8 mouse cellular contexts compared by ENCODE assay signal in genomic region chr3:146939391-146940250, GRCm38 (mm10).
DNase-seq lines count a peak whose midpoint lies in the region; ATAC-seq and TF ChIP-seq lines count a peak whose summit lies in the region.

No protein-coding gene starts in this region.

- DNase-seq in kidney, adult 2 months, result no peak
- DNase-seq in R1 (ENCODE audit: low read depth, low spot score), result peak; percentile 54
- no peak for DNase-seq in layer of hippocampus, adult 9-11 months

- no peaks in the 10 kb centered on the region for H3K9me3 ChIP-seq in kidney, embryonic 15.5 days (replicated peaks)
- H3K9me3 ChIP-seq in embryonic facial prominence, embryonic 13.5 days, result no peaks in the 10 kb centered on the region
- H3K9me3 ChIP-seq in hindbrain, embryonic 16.5 days (ENCODE audit: control insufficient read depth, low read length), result no peaks in the 10 kb centered on the region
- no peaks in the 10 kb centered on the region for H3K9me3 ChIP-seq in neural tube, embryonic 12.5 days

- ATAC-seq in kidney, embryonic 15.5 days (replicated peaks; ENCODE audit: low FRiP score), result peak; percentile 66
- 0 out of 2 replicates have a peak, but pooled peaks have one; percentile 62 for ATAC-seq in embryonic facial prominence, embryonic 13.5 days (ENCODE audit: insufficient number of reproducible peaks, insufficient read depth, low FRiP score, low TSS enrichment, low read depth)
- ATAC-seq in hindbrain, embryonic 16.5 days, result peak; percentile 92
- ATAC-seq in neural tube, embryonic 12.5 days (ENCODE audit: low FRiP score, low read depth), result peak; percentile 92
- no peak for ATAC-seq in CD4-positive, CD25-positive, alpha-beta regulatory T cell, adult 4 months

- WGBS in kidney, embryonic 15.5 days, result 25% methylated on average over 21 of the region's 21 CpGs
- WGBS in kidney, adult 2 months, result 31% methylated on average over 21 of the region's 21 CpGs
- WGBS in embryonic facial prominence, embryonic 13.5 days, result 28% methylated on average over 21 of the region's 21 CpGs
- 22% methylated on average over 21 of the region's 21 CpGs for WGBS in hindbrain, embryonic 16.5 days
- 28% methylated on average over 21 of the region's 21 CpGs for WGBS in neural tube, embryonic 12.5 days

- no peak for TF ChIP-seq POLR2A in kidney, adult 2 months (IDR thresholded peaks at IDR 0.05; ENCODE audit: low read depth, low read length)

- H3K9ac ChIP-seq in kidney, embryonic 15.5 days, result no peak overlapping the region
- no peak overlapping the region for H3K9ac ChIP-seq in embryonic facial prominence, embryonic 13.5 days
- no peak overlapping the region; the same call in 1 of the 2 replicates for H3K9ac ChIP-seq in hindbrain, embryonic 16.5 days (ENCODE audit: low read depth, low read length)
- H3K9ac ChIP-seq in neural tube, embryonic 12.5 days, result no peak overlapping the region

- no peaks in the 10 kb centered on the region for H3K36me3 ChIP-seq in kidney, embryonic 15.5 days
- H3K36me3 ChIP-seq in kidney, adult 2 months (ENCODE audit: control insufficient read depth, insufficient read depth, low read length), result no peaks in the 10 kb centered on the region
- H3K36me3 ChIP-seq in embryonic facial prominence, embryonic 13.5 days, result no peaks in the 10 kb centered on the region
- H3K36me3 ChIP-seq in hindbrain, embryonic 16.5 days (ENCODE audit: control insufficient read depth, insufficient read depth, low read length), result peaks cover 10% of the 10 kb centered on the region
- peaks cover 7% of the 10 kb centered on the region; the same call in 1 of the 2 replicates for H3K36me3 ChIP-seq in neural tube, embryonic 12.5 days

- H3K27ac ChIP-seq in kidney, embryonic 15.5 days, result no peak overlapping the region
- H3K27ac ChIP-seq in kidney, adult 2 months (ENCODE audit: insufficient read depth, low read depth, low read length), result no peak overlapping the region
- no peak overlapping the region for H3K27ac ChIP-seq in embryonic facial prominence, embryonic 13.5 days
- H3K27ac ChIP-seq in hindbrain, embryonic 16.5 days (ENCODE audit: low read depth, low read length), result no peak overlapping the region
- H3K27ac ChIP-seq in neural tube, embryonic 12.5 days, result no peak overlapping the region

- TF ChIP-seq CTCF in kidney, adult 2 months (conservative IDR thresholded peaks at IDR 0.05; ENCODE audit: insufficient read depth, insufficient read length, low read depth, low read length), result no peak

- peak overlapping the region; percentile 46 for H3K4me2 ChIP-seq in kidney, embryonic 15.5 days
- peak overlapping the region; percentile 46 for H3K4me2 ChIP-seq in embryonic facial prominence, embryonic 13.5 days
- peak overlapping the region; percentile 40 for H3K4me2 ChIP-seq in hindbrain, embryonic 16.5 days (ENCODE audit: low read length)
- peak overlapping the region; percentile 42 for H3K4me2 ChIP-seq in neural tube, embryonic 12.5 days (replicated peaks)

- H3K4me3 ChIP-seq in kidney, embryonic 15.5 days (replicated peaks), result no peak overlapping the region; the same call in 1 of the 2 replicates
- no peak overlapping the region for H3K4me3 ChIP-seq in kidney, adult 2 months (ENCODE audit: insufficient read depth, low read depth, low read length)
- H3K4me3 ChIP-seq in embryonic facial prominence, embryonic 13.5 days, result no peak overlapping the region
- no peak overlapping the region for H3K4me3 ChIP-seq in hindbrain, embryonic 16.5 days (ENCODE audit: low read length)
- H3K4me3 ChIP-seq in neural tube, embryonic 12.5 days, result no peak overlapping the region

- no peaks in the 10 kb centered on the region for H3K4me1 ChIP-seq in kidney, embryonic 15.5 days
- H3K4me1 ChIP-seq in kidney, adult 2 months (ENCODE audit: control insufficient read depth, insufficient read depth, low read length), result no peaks in the 10 kb centered on the region
- H3K4me1 ChIP-seq in embryonic facial prominence, embryonic 13.5 days, result no peaks in the 10 kb centered on the region
- no peaks in the 10 kb centered on the region for H3K4me1 ChIP-seq in hindbrain, embryonic 16.5 days (ENCODE audit: control insufficient read depth, insufficient read depth, low read depth, low read length)
- H3K4me1 ChIP-seq in neural tube, embryonic 12.5 days, result no peaks in the 10 kb centered on the region

- H3K27me3 ChIP-seq in kidney, embryonic 15.5 days, result 0 out of 2 replicates have a peak, but pooled peaks cover 2% of the 10 kb centered on the region
- no peaks in the 10 kb centered on the region for H3K27me3 ChIP-seq in kidney, adult 2 months (replicated peaks; ENCODE audit: control insufficient read depth, insufficient read depth, low read length)
- H3K27me3 ChIP-seq in embryonic facial prominence, embryonic 13.5 days, result no peaks in the 10 kb centered on the region; the same call in 1 of the 2 replicates
- no peaks in the 10 kb centered on the region for H3K27me3 ChIP-seq in hindbrain, embryonic 16.5 days (replicated peaks; ENCODE audit: control insufficient read depth, insufficient read depth, low read length)
- H3K27me3 ChIP-seq in neural tube, embryonic 12.5 days (replicated peaks), result no peaks in the 10 kb centered on the region
